Mouse (Mus musculus): ENCODE data around the gene Kcnk1.

Gene Kcnk1

GRCm38 (mm10) chr8:125996980-125997379, 2.0 kb downstream of the Kcnk1 start:
- DNase-seq: no peak

GRCm38 (mm10) chr8:125997550-125997949, 2.6 kb downstream of the Kcnk1 start:
- no peak for DNase-seq

- DNase-seq: no peak
These were observed 4.9 kb downstream of the Kcnk1 start for GRCm38 (mm10) chr8:125999842-126000395.

- no peak for DNase-seq
These were observed 8.6 kb downstream of the Kcnk1 start for GRCm38 (mm10) chr8:126003546-126003945.

GRCm38 (mm10) chr8:126004953-126005352, 10.0 kb downstream of the Kcnk1 start:
- no peak for DNase-seq

GRCm38 (mm10) chr8:126006310-126006990, 11.5 kb downstream of the Kcnk1 start:
- DNase-seq: peak; percentile 52

- DNase-seq: no peak
These were observed 12.8 kb downstream of the Kcnk1 start for GRCm38 (mm10) chr8:126007538-126008330.

GRCm38 (mm10) chr8:126008945-126009344, 14.0 kb downstream of the Kcnk1 start:
- no peak for DNase-seq

- DNase-seq: no peak
These were observed 15.9 kb downstream of the Kcnk1 start for GRCm38 (mm10) chr8:126010900-126011299.

GRCm38 (mm10) chr8:126012334-126012733, 17.4 kb downstream of the Kcnk1 start:
- DNase-seq: no peak

- DNase-seq: no peak
These were observed 18.7 kb downstream of the Kcnk1 start for GRCm38 (mm10) chr8:126013646-126014045.

- DNase-seq: no peak
These were observed 27.0 kb downstream of the Kcnk1 start for GRCm38 (mm10) chr8:126021932-126022331.

- DNase-seq: no peak
These were observed 28.8 kb downstream of the Kcnk1 start for GRCm38 (mm10) chr8:126023706-126024305.

GRCm38 (mm10) chr8:126024891-126025290, 29.9 kb downstream of the Kcnk1 start:
- no peak for DNase-seq

GRCm38 (mm10) chr8:126026121-126026520, 31.2 kb downstream of the Kcnk1 start:
- DNase-seq: no peak

GRCm38 (mm10) chr8:126026584-126026983, 31.6 kb downstream of the Kcnk1 start:
- no peak for DNase-seq

- DNase-seq: no peak
These were observed 32.5 kb downstream of the Kcnk1 start for GRCm38 (mm10) chr8:126027486-126027885.

- no peak for DNase-seq
These were observed 34.0 kb downstream of the Kcnk1 start for GRCm38 (mm10) chr8:126028941-126029340.

- DNase-seq: no peak
These were observed 37.8 kb downstream of the Kcnk1 start for GRCm38 (mm10) chr8:126032776-126033175.

- no peak for DNase-seq
These were observed 40.1 kb downstream of the Kcnk1 start for GRCm38 (mm10) chr8:126035046-126035445.

- no peak for DNase-seq
These were observed 41.4 kb downstream of the Kcnk1 start for GRCm38 (mm10) chr8:126036340-126036739.

GRCm38 (mm10) chr8:126045751-126046150, 50.8 kb downstream of the Kcnk1 start:
- DNase-seq: no peak

GRCm38 (mm10) chr8:126053911-126054310, 58.9 kb downstream of the Kcnk1 start:
- peak; percentile 18 for DNase-seq

GRCm38 (mm10) chr8:126058876-126059275, 63.9 kb downstream of the Kcnk1 start:
- DNase-seq: no peak

All from right cerebral cortex, adult 18-20 months (tissue).